ENCODE assay signal across 8 mouse cellular contexts in the genomic region with DNA sequence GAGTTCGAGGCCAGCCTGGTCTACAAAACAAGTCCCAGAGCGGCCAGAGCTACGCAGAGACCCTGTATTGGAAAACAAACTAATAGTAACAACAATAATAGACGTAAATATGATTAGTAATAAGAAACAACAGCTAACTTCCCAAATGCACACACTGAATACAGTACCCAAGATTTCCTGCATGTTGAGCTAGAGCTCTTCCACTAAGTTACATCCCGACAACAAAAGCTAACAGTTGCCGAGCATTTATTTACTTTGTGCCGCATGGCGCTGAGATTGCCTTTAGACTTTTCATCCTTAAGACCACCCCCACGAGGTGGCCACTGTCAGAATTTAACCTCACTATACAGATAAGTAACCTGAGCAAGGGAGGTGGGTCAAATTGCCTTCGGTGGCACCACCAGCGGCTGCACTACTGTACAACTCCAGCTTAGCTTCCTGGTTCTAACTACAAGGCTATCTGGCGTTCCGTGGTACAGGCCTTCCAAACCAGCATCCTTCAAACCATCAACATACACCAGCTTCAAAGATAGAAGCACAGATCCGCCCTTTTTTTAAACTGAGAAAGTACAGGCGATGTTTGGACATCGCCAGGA. TPM values are rescaled to one million over a fixed set of nuclear protein-coding genes. Genes with fewer than 3 reads are reported as not detected.
A peak's percentile ranks its signal among the peaks of the same experiment; 100 is the strongest.
DNase-seq lines count a peak whose midpoint lies in the region; ATAC-seq and TF ChIP-seq lines count a peak whose summit lies in the region.

No protein-coding gene starts in this region.

- in situ Hi-C loops in ES-E14 (cut with MboI; ENCODE audit: low sequenced_read_pairs in 2 of 2, unreplicated experiment in 2 of 2): no loop called here

- no peaks in the 10 kb centered on the region for H3K36me3 ChIP-seq in heart, embryonic 10.5 days
- H3K36me3 ChIP-seq in ES-E14 (ENCODE audit: control insufficient read depth, insufficient read depth, low read length, poor library complexity, severe bottlenecking): no peaks in the 10 kb centered on the region
- peaks cover 2% of the 10 kb centered on the region; the same call in 1 of the 2 replicates for H3K36me3 ChIP-seq in hindbrain, embryonic 10.5 days
- H3K36me3 ChIP-seq in liver, embryonic 16.5 days (ENCODE audit: control insufficient read depth, insufficient read depth): no peaks in the 10 kb centered on the region

- peaks cover 13% of the 10 kb centered on the region; the same call in 1 of the 2 replicates for H3K27me3 ChIP-seq in heart, embryonic 10.5 days (ENCODE audit: insufficient read depth, poor library complexity, severe bottlenecking)
- H3K27me3 ChIP-seq in hindbrain, embryonic 10.5 days (ENCODE audit: insufficient read depth, poor library complexity, severe bottlenecking): no peaks in the 10 kb centered on the region
- H3K27me3 ChIP-seq in liver, embryonic 16.5 days (ENCODE audit: control insufficient read depth, insufficient read depth, low read depth, low read length): peaks cover 38% of the 10 kb centered on the region

- H3K4me3 ChIP-seq in heart, embryonic 10.5 days: peak overlapping the region; percentile 73
- H3K4me3 ChIP-seq in ES-E14 (ENCODE audit: insufficient read depth in 1 of 2, low read depth in 1 of 2, low read length in 2 of 2, poor library complexity in 1 of 2, severe bottlenecking in 1 of 2): peak overlapping the region; percentile 81 to 89
- H3K4me3 ChIP-seq in hindbrain, embryonic 10.5 days: peak overlapping the region; percentile 89
- peak overlapping the region; percentile 65 for H3K4me3 ChIP-seq in liver, embryonic 16.5 days (ENCODE audit: low read depth, low read length)

- H3K9me3 ChIP-seq in heart, embryonic 10.5 days: no peaks in the 10 kb centered on the region
- no peaks in the 10 kb centered on the region for H3K9me3 ChIP-seq in ES-E14 (ENCODE audit: control insufficient read depth, insufficient read depth, low read depth, low read length)
- H3K9me3 ChIP-seq in hindbrain, embryonic 10.5 days: no peaks in the 10 kb centered on the region
- H3K9me3 ChIP-seq in liver, embryonic 16.5 days (replicated peaks; ENCODE audit: control insufficient read depth, low read length): no peaks in the 10 kb centered on the region

- ATAC-seq in liver, embryonic 16.5 days (ENCODE audit: low read depth): no peak

- intact Hi-C loops in left cerebral cortex, postnatal 14 days (cut with DNase I): loop anchor here (5.0 kb wide), 1 partner anchor 35 kb away; no protein-coding TSS in a partner anchor

- peak overlapping the region; percentile 90 for H3K27ac ChIP-seq in heart, embryonic 10.5 days
- no peak overlapping the region for H3K27ac ChIP-seq in ES-E14 (ENCODE audit: insufficient read depth, low read depth, low read length, poor library complexity, severe bottlenecking)
- peak overlapping the region; percentile 98 for H3K27ac ChIP-seq in hindbrain, embryonic 10.5 days
- H3K27ac ChIP-seq in liver, embryonic 16.5 days (ENCODE audit: low read length): no peak overlapping the region

- peak overlapping the region; percentile 68 for H3K4me2 ChIP-seq in liver, embryonic 16.5 days (ENCODE audit: low read depth, low read length)

- WGBS in heart, embryonic 10.5 days: 45% methylated on average over 16 of the region's 16 CpGs
- WGBS in hindbrain, embryonic 10.5 days: 32% methylated on average over 16 of the region's 16 CpGs
- 41% methylated on average over 16 of the region's 16 CpGs for WGBS in liver, embryonic 16.5 days (ENCODE audit: insufficient replicate concordance)

- no peak for DNase-seq in heart, embryonic 10.5 days (ENCODE audit: low spot score)
- DNase-seq in heart, postnatal 4 days: no peak
- DNase-seq in ES-E14 (ENCODE audit: low read depth, low spot score): no peak
- no peak for DNase-seq in hindbrain, embryonic 10.5 days (ENCODE audit: low spot score)
- DNase-seq in cerebellum, adult 8-10 months: no peak
- DNase-seq in left cerebral cortex, postnatal 14 days (ENCODE audit: low spot score in 2 of 2): no peak
- DNase-seq in MN1 (ENCODE audit: low spot score): no peak

- peaks cover 56% of the 10 kb centered on the region for H3K4me1 ChIP-seq in heart, embryonic 10.5 days
- peaks cover 6 to 14% of the 10 kb centered on the region in 2 experiments for H3K4me1 ChIP-seq in ES-E14 (ENCODE audit: control insufficient read depth in 2 of 2, insufficient read depth in 2 of 2, low read length in 2 of 2, poor library complexity in 1 of 2)
- H3K4me1 ChIP-seq in hindbrain, embryonic 10.5 days (replicated peaks): peaks cover 67% of the 10 kb centered on the region
- H3K4me1 ChIP-seq in liver, embryonic 16.5 days (ENCODE audit: control insufficient read depth, low read depth, low read length): peaks cover 2% of the 10 kb centered on the region

- peak overlapping the region; percentile 75; the same call in 1 of the 2 replicates for H3K9ac ChIP-seq in ES-E14 (ENCODE audit: insufficient read depth, low read depth, low read length, poor library complexity, severe bottlenecking)
- H3K9ac ChIP-seq in liver, embryonic 16.5 days (ENCODE audit: low read depth, low read length): no peak overlapping the region

TF ChIP-seq in ES-E14, 5 proteins besides CTCF, POLR2A, EP300 and RAD21:
- TF ChIP-seq ZC3H11A (IDR thresholded peaks at IDR 0.05; ENCODE audit: borderline replicate concordance, low read depth, low read length) (no peak), CHD2 (IDR thresholded peaks at IDR 0.05; ENCODE audit: low read depth, low read length) (no peak), MAFK (IDR thresholded peaks at IDR 0.05; ENCODE audit: insufficient read depth, low read depth, low read length) (no peak), ZNF384 (IDR thresholded peaks at IDR 0.05; ENCODE audit: low read depth, low read length) (no peak), HCFC1 (IDR thresholded peaks at IDR 0.05; ENCODE audit: borderline replicate concordance, insufficient read depth, low read length) (no peak)

RNA-seq across cellular contexts. Expression of a gene that starts 2.1 kb away (rescaled TPM):
- polyA plus RNA-seq in heart, embryonic 10.5 days (2016; fragmentation: Nextera tagmentation; extraction: Ambion mirVana): 4.2 and 8.5 TPM in 2 replicates
- 10 to 100 TPM; 29.8 to 32.4 TPM for total RNA-seq in heart, postnatal 4 days (2021)
- 11.1 and 16.9 TPM in 2 replicates for total RNA-seq in ES-E14 (2012; rRNA removed)
- 28.3 and 28.4 TPM in 2 replicates for polyA plus RNA-seq in hindbrain, embryonic 10.5 days (2016; fragmentation: Nextera tagmentation; extraction: Ambion mirVana)
- 1.4 and 1.7 TPM in 2 replicates for polyA plus RNA-seq in liver, embryonic 16.5 days (2015; fragmentation: Nextera tagmentation; extraction: Ambion mirVana)
- total RNA-seq in left cerebral cortex, postnatal 14 days (2021): 1 to 10 TPM; 6.5 to 9.9 TPM

RNA-seq across cellular contexts. Expression of a gene that starts 58.7 kb away (rescaled TPM):
- polyA plus RNA-seq in heart, embryonic 10.5 days (2016; fragmentation: Nextera tagmentation; extraction: Ambion mirVana): 1.5 and 2.1 TPM in 2 replicates
- total RNA-seq in heart, postnatal 4 days (2021): under 1 TPM; 0.83 to 0.93 TPM
- total RNA-seq in ES-E14 (2012; rRNA removed): 4.8 and 7.4 TPM in 2 replicates
- polyA plus RNA-seq in hindbrain, embryonic 10.5 days (2016; fragmentation: Nextera tagmentation; extraction: Ambion mirVana): 2.9 and 4.1 TPM in 2 replicates
- polyA plus RNA-seq in liver, embryonic 16.5 days (2015; fragmentation: Nextera tagmentation; extraction: Ambion mirVana): 15.5 and 20.3 TPM in 2 replicates
- total RNA-seq in left cerebral cortex, postnatal 14 days (2021): 1 to 10 TPM; 6.0 TPM

Comparison
In these comparisons a context has a peak if more than half of its experiments do, and no peak if none do; other contexts are left out.
1. H3K27ac ChIP-seq: peak in heart, embryonic 10.5 days (single experiment) and hindbrain, embryonic 10.5 days (single experiment); none in ES-E14 (single experiment) and liver, embryonic 16.5 days (single experiment).
2. Peak in every context shown above with its lines, with median percentiles within 50 percentile points of each other: H3K4me3 ChIP-seq.